9 mouse cellular contexts compared by ENCODE assay signal in the genomic region with DNA sequence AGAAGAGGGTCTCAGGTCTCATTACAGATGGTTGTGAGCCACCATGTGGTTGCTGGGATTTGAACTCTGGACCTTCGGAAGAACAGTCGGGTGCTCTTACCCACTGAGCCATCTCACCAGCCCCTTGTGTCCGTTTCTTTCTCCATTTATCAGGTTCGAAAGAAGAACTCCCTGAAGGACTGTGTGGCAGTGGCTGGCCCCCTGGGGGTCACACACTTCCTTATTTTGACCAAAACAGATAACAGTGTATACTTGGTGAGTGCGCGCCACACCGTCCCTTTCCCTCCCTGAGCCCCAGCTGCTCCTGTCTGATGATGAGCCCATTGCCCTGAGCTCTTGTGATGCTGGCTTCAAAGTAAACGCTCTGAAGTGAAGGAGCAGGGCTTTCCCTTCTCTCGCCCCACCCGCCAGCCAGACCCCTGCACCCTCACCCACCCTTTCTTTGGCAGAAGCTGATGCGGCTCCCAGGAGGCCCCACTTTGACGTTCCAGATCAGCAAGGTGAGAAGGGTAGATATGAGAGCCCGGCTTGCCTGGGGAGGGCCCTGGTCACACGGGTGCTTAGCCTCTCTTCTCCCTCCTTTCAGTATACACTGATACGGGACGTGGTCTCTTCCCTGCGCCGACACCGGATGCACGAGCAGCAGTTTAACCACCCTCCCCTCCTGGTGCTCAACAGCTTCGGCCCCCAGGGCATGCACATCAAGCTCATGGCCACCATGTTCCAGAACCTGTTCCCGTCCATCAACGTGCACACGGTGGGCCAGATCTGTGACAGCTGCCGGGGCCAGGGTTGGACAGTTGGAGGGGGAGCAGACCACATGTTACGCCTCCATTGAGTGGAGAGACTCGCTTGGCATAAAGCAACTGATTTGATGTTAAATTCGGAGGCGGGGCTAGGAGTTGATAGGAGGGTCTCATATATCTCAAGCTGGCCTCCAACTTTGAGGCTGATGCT. TPM values are rescaled to one million over a fixed set of nuclear protein-coding genes. Genes with fewer than 3 reads are reported as not detected.
DNase-seq lines count a peak whose midpoint lies in the region; ATAC-seq and TF ChIP-seq lines count a peak whose summit lies in the region.
"Had no signal": no experiment of that assay in that cellular context is flagged by ENCODE, and none has a peak within 500 bp of the region (broad histone marks: within the 10 kb centered on the region; RNA-seq: fewer than 3 reads in every experiment).

No protein-coding gene starts in this region.

- DNase-seq in kidney, adult 9 months = no peak
- DNase-seq in c-Kit-positive CD71-positive TER-119-negative erythroid progenitor cells, embryonic 14.5 days (ENCODE audit: low read depth) = peak; percentile 66
- no peak for DNase-seq in intestine, embryonic 14.5 days (ENCODE audit: low spot score)
- DNase-seq in midbrain, postnatal 0 days (ENCODE audit: low spot score) = no peak
- no peak for DNase-seq in retina, embryonic 14.5 days (ENCODE audit: low spot score)
- DNase-seq in cerebellum, adult 8-10 months = no peak
- no peak for DNase-seq in cerebellum, adult 2 months
- DNase-seq: right cerebral cortex, adult 18-20 months had no signal

- no peak for TF ChIP-seq POLR2A in cerebellum, adult 2 months (IDR thresholded peaks at IDR 0.05; ENCODE audit: borderline replicate concordance, insufficient read depth, low read length)

- no peaks in the 10 kb centered on the region for H3K27me3 ChIP-seq in kidney, embryonic 14.5 days (ENCODE audit: control insufficient read depth, insufficient read depth, low read length)
- H3K27me3 ChIP-seq in intestine, embryonic 14.5 days (replicated peaks; ENCODE audit: control insufficient read depth, insufficient read depth, low read length) = no peaks in the 10 kb centered on the region
- H3K27me3 ChIP-seq in midbrain, postnatal 0 days (ENCODE audit: insufficient read depth, low read length) = no peaks in the 10 kb centered on the region
- no peaks in the 10 kb centered on the region for H3K27me3 ChIP-seq in cerebellum, adult 2 months (ENCODE audit: control insufficient read depth, insufficient read depth, low read length)

- ATAC-seq in kidney, embryonic 14.5 days (ENCODE audit: low FRiP score, low TSS enrichment) = no peak
- ATAC-seq in intestine, embryonic 14.5 days (replicated peaks; ENCODE audit: low FRiP score, low TSS enrichment, low read depth) = no peak
- no peak for ATAC-seq in midbrain, postnatal 0 days (ENCODE audit: low FRiP score)

- H3K4me1 ChIP-seq in kidney, embryonic 14.5 days (ENCODE audit: control insufficient read depth, insufficient read depth, low read length) = 0 out of 2 replicates have a peak, but pooled peaks cover 5% of the 10 kb centered on the region
- H3K4me1 ChIP-seq in intestine, embryonic 14.5 days (replicated peaks; ENCODE audit: control insufficient read depth, insufficient read depth, low read length) = 0 out of 2 replicates have a peak, but pooled peaks cover 3% of the 10 kb centered on the region
- peaks cover 3% of the 10 kb centered on the region; the same call in 1 of the 2 replicates for H3K4me1 ChIP-seq in midbrain, postnatal 0 days (ENCODE audit: insufficient read depth, low read length)
- no peaks in the 10 kb centered on the region for H3K4me1 ChIP-seq in cerebellum, adult 2 months (ENCODE audit: control insufficient read depth, insufficient read depth, low read length)

- H3K4me3 ChIP-seq in kidney, embryonic 14.5 days (ENCODE audit: low read length) = peak overlapping the region; percentile 96
- peak overlapping the region; percentile 65 for H3K4me3 ChIP-seq in intestine, embryonic 14.5 days (ENCODE audit: low read depth, low read length)
- H3K4me3 ChIP-seq in midbrain, postnatal 0 days (ENCODE audit: low read depth, low read length) = no peak overlapping the region
- no peak overlapping the region for H3K4me3 ChIP-seq in cerebellum, adult 2 months (replicated peaks; ENCODE audit: insufficient read depth, low read depth, low read length)

- peaks cover 53% of the 10 kb centered on the region for H3K36me3 ChIP-seq in kidney, embryonic 14.5 days (ENCODE audit: control insufficient read depth, insufficient read depth, low read length)
- H3K36me3 ChIP-seq in intestine, embryonic 14.5 days (ENCODE audit: control insufficient read depth, insufficient read depth, low read length) = peaks cover 52% of the 10 kb centered on the region
- H3K36me3 ChIP-seq in midbrain, postnatal 0 days (ENCODE audit: insufficient read depth, low read length) = peaks cover 38% of the 10 kb centered on the region

- H3K9ac ChIP-seq in kidney, embryonic 14.5 days (ENCODE audit: low read depth, low read length) = peak overlapping the region; percentile 88; the same call in 1 of the 2 replicates
- H3K9ac ChIP-seq in intestine, embryonic 14.5 days (ENCODE audit: low read length) = 0 out of 2 replicates have a peak overlapping the region, but pooled peaks have one; percentile 3
- H3K9ac ChIP-seq in midbrain, postnatal 0 days (replicated peaks; ENCODE audit: low read length, poor library complexity, severe bottlenecking) = no peak overlapping the region

- no peak overlapping the region for H3K27ac ChIP-seq in kidney, embryonic 14.5 days (ENCODE audit: low read depth, low read length)
- no peak overlapping the region for H3K27ac ChIP-seq in intestine, embryonic 14.5 days (ENCODE audit: low read depth)
- H3K27ac ChIP-seq in midbrain, postnatal 0 days (ENCODE audit: low read depth, low read length) = no peak overlapping the region
- no peak overlapping the region for H3K27ac ChIP-seq in cerebellum, adult 2 months (ENCODE audit: insufficient read depth, low read length)

- 86% methylated on average over 29 of the region's 29 CpGs for WGBS in kidney, embryonic 14.5 days
- WGBS in intestine, embryonic 14.5 days = 85% methylated on average over 29 of the region's 29 CpGs
- WGBS in midbrain, postnatal 0 days = 91% methylated on average over 29 of the region's 29 CpGs
- WGBS in cerebellum, adult 2 months = 74% methylated on average over 29 of the region's 29 CpGs

- H3K4me2 ChIP-seq in kidney, embryonic 14.5 days (replicated peaks; ENCODE audit: low read depth, low read length) = peak overlapping the region; percentile 81
- H3K4me2 ChIP-seq in intestine, embryonic 14.5 days (ENCODE audit: low read length) = peak overlapping the region; percentile 75
- peak overlapping the region; percentile 20; the same call in 1 of the 2 replicates for H3K4me2 ChIP-seq in midbrain, postnatal 0 days (ENCODE audit: low read depth, low read length, poor library complexity, severe bottlenecking)

- no peak for TF ChIP-seq CTCF in midbrain, postnatal 0 days (IDR thresholded peaks at IDR 0.05)
- no peak for TF ChIP-seq CTCF in cerebellum, adult 2 months (IDR thresholded peaks at IDR 0.05; ENCODE audit: borderline replicate concordance, insufficient read depth, low read depth, low read length)

- H3K9me3 ChIP-seq in kidney, embryonic 14.5 days (ENCODE audit: control insufficient read depth, low read length) = no peaks in the 10 kb centered on the region
- H3K9me3 ChIP-seq in intestine, embryonic 14.5 days (ENCODE audit: control insufficient read depth, low read length) = no peaks in the 10 kb centered on the region
- H3K9me3 ChIP-seq in midbrain, postnatal 0 days (ENCODE audit: low read length) = no peaks in the 10 kb centered on the region

RNA-seq across cellular contexts. Expression of a gene that starts 1.5 kb away (rescaled TPM):
- 82.3 and 90.0 TPM in 2 replicates for polyA plus RNA-seq in kidney, embryonic 14.5 days (2014; fragmentation: Nextera tagmentation; extraction: Ambion mirVana)
- 101 and 106 TPM in 2 replicates for polyA plus RNA-seq in intestine, embryonic 14.5 days (2014; fragmentation: Nextera tagmentation; extraction: Ambion mirVana)
- 42.0 and 52.6 TPM in 2 replicates for total RNA-seq in midbrain, postnatal 0 days (2014; rRNA removed)
- polyA plus RNA-seq in midbrain, postnatal 0 days (2015; fragmentation: Nextera tagmentation; extraction: Ambion mirVana) = 37.9 and 39.9 TPM in 2 replicates
- polyA plus RNA-seq in cerebellum, adult 2 months (2012; rRNA removed) = 45.3 and 50.2 TPM in 2 replicates

RNA-seq across cellular contexts. Expression of a gene that starts 9.0 kb away (rescaled TPM):
- 327 and 329 TPM in 2 replicates for polyA plus RNA-seq in kidney, embryonic 14.5 days (2014; fragmentation: Nextera tagmentation; extraction: Ambion mirVana)
- polyA plus RNA-seq in intestine, embryonic 14.5 days (2014; fragmentation: Nextera tagmentation; extraction: Ambion mirVana) = 314 and 315 TPM in 2 replicates
- 95.7 and 102 TPM in 2 replicates for total RNA-seq in midbrain, postnatal 0 days (2014; rRNA removed)
- 227 and 232 TPM in 2 replicates for polyA plus RNA-seq in midbrain, postnatal 0 days (2015; fragmentation: Nextera tagmentation; extraction: Ambion mirVana)
- polyA plus RNA-seq in cerebellum, adult 2 months (2012; rRNA removed) = 129 and 130 TPM in 2 replicates

RNA-seq across cellular contexts. Expression of a gene that starts 9.9 kb away (rescaled TPM):
- polyA plus RNA-seq in kidney, embryonic 14.5 days (2014; fragmentation: Nextera tagmentation; extraction: Ambion mirVana) = 2.0 and 2.2 TPM in 2 replicates
- polyA plus RNA-seq in intestine, embryonic 14.5 days (2014; fragmentation: Nextera tagmentation; extraction: Ambion mirVana) = 8.1 and 10.0 TPM in 2 replicates
- 10.0 and 12.4 TPM in 2 replicates for total RNA-seq in midbrain, postnatal 0 days (2014; rRNA removed)
- polyA plus RNA-seq in midbrain, postnatal 0 days (2015; fragmentation: Nextera tagmentation; extraction: Ambion mirVana) = 13.4 and 17.0 TPM in 2 replicates
- 11.1 and 12.4 TPM in 2 replicates for polyA plus RNA-seq in cerebellum, adult 2 months (2012; rRNA removed)

RNA-seq across cellular contexts. Expression of a gene that starts 21.0 kb away (rescaled TPM):
- 6.1 and 7.8 TPM in 2 replicates for polyA plus RNA-seq in kidney, embryonic 14.5 days (2014; fragmentation: Nextera tagmentation; extraction: Ambion mirVana)
- polyA plus RNA-seq in intestine, embryonic 14.5 days (2014; fragmentation: Nextera tagmentation; extraction: Ambion mirVana) = 11.1 and 14.1 TPM in 2 replicates
- 21.5 and 30.6 TPM in 2 replicates for total RNA-seq in midbrain, postnatal 0 days (2014; rRNA removed)
- 24.7 and 28.5 TPM in 2 replicates for polyA plus RNA-seq in midbrain, postnatal 0 days (2015; fragmentation: Nextera tagmentation; extraction: Ambion mirVana)
- polyA plus RNA-seq in cerebellum, adult 2 months (2012; rRNA removed) = 169 and 171 TPM in 2 replicates

Comparison
In these comparisons a context has a peak if more than half of its experiments do, and no peak if none do; other contexts are left out.
1. H3K4me2 ChIP-seq: peak in every context shown above with its lines; median percentile 81 in kidney, embryonic 14.5 days; 75 in intestine, embryonic 14.5 days; 20 in midbrain, postnatal 0 days.
2. H3K4me3 ChIP-seq: peak in kidney, embryonic 14.5 days (single experiment) and intestine, embryonic 14.5 days (single experiment); none in midbrain, postnatal 0 days (single experiment) and cerebellum, adult 2 months (single experiment).